Mouse (Mus musculus): ENCODE measurements around the gene Gm17604.

GRCm38 (mm10) chrX:165049929-165050328 lies 45.3 kb upstream of the Gm17604 start:
- TF ChIP-seq CTCF (IDR thresholded peaks at IDR 0.05; ENCODE audit: borderline replicate concordance, insufficient read depth, low read depth, low read length) (no peak), POLR2A (IDR thresholded peaks at IDR 0.05; ENCODE audit: borderline replicate concordance, insufficient read depth, low read length) (no peak)
